Mouse (Mus musculus) heart, adult 18-20 months (tissue): ENCODE measurements around the gene Aup1. TPM values are rescaled to one million over a fixed set of nuclear protein-coding genes. Genes with fewer than 3 reads are reported as not detected.

ENCODE experiments used
- DNase-seq, 2 experiments: peaks; one replicate each; pipeline ENCODE4 v3.0.0; 2021 to 2022; ENCODE audit warnings: mixed read lengths in 1 of 2
- total RNA-seq, 2 experiments: library from RNA; stranded (reverse); gene quantifications; 2 replicates each; pipeline ENCODE4 v1.2.3; 2021

The Aup1 gene
- total RNA-seq, 2 experiments from 2014 or later, result 76.3 to 77.2 TPM

DNA sequence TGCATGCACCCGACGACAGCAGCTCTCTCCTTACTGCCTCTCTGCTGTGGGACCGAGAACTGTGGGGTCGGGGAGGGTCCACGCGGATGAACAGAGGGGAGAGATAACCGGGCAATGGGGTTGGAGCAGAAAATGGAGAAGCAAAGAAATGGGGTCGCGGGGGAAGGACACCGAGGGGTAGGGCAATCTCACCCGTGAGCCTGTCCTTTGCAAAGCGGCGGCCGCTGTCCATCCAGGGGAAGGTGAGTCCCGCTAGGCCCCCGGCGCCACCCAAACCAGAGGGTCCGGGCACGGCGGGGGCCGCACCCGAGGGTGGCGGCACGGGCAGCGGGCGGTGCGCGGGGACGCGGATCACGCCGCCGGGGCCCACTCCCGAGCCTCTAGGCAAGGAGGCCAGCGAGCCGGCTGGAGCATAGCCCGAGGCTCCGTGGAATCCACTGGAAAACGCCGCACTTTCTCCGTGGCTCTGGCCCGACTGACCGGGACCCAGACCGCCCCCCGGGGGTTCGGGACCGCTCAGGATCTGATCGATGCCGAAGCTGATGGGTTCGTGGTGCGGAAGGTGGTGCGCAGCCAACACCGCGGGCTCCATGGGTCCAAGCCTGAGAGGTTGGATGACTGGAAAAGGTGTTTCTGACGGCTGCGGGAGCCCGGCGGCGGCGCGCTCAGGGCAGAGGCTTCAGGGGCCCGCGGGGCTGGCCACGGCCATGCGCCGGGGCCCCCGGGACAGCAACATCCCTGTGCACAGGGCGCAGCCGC lies 15.3 kb downstream of the Aup1 start:
- DNase-seq, result no peak

DNA sequence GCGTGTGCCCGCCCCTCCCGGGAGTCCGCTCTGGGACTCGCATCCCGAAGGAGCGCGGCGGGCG lies 15.8 kb downstream of the Aup1 start, which contains the start of gene Tlx2:
Gene Tlx2, minus strand, starts transcription at position 47 of the 64 bp plus-strand sequence.
- DNase-seq, result no peak

DNA sequence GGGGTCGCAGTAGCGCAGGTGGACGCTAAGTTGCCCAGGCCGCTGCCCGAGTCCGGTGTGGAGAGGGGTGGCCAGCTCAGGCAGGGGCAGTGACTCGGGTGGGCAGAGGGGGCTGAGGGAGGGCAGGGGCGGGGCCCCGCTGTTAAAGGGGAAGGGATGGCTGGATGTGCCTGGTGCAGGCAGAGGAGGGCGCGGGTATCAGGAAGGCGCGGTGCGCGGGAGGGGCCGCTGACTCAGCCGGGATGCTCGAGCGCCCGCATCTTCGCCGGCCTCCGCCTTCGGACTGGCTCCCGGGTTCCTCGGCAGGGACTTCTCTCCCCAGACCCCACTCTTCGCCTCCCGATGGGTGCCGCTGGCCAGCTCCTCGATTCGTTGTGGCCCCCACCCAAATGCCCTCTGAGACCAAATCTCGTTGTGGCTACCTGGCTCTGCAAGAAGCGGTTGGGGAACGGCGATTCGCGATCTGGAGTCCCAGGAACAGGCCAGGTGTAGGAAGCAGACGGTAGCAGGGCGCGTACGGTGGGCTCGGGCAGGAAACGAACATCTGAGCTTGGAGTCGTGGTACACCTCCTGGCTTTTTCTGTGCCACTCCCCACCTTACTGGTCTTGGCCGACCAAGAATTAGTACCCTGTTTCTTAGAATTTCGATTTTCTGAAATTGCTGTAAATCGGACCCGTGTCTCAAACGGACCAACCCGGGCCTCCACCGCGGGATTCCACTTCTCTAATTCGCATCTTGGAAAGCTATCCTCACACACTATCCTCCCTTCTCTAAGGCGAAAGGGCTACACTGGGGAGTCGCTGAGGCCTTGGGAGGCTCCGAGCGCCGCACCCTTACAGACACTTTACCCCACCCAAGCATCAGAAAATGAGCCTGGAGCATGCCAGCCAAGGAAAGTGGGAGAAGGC lies 16.2 kb downstream of the Aup1 start:
- DNase-seq, result peak in 1 of 2 experiments; percentile 58

GRCm38 (mm10) chr6:83071220-83071619 lies 16.9 kb downstream of the Aup1 start:
- DNase-seq, result no peak

- no peak for DNase-seq
Observed at GRCm38 (mm10) chr6:83074979-83075378, 20.7 kb downstream of the Aup1 start.

DNA sequence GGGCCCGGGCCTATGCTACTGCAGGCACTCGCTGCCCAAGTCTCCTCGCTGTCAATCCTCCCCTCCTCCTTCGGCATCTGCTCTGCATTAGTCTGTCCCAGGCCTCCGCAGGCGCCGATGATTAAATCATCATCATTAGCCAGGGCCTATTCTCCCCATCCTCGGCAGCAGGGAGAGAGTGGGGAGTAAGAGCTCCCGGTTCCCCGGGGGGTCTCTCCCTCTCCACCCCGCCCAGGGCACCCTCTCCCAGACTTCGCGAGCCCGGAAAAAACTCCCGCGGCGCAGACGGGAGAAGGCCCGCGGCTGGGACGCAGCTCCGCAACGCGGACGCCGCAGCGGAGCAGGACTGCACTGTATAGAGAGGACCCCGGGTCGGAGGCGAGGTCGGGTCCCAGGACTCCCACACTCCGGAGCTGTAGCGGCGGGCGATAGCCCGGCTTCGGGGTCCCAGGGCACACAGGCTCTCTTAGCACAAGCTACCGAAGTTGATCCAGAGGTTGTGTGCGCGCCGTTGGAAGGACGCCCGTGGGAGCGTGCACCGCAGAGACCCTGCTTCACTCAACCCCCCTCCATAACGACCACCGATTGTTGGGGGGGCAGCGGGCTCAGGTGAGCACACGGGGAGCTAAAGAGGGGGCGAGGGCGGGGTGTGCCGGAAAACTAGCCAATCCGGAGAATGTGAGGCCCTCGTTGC lies 23.5 kb downstream of the Aup1 start, which contains the start of gene Pcgf1:
Gene Pcgf1, plus strand, starts transcription at position 240 of the 694 bp plus-strand sequence.
- DNase-seq, result peak; percentile 40 to 64

DNA sequence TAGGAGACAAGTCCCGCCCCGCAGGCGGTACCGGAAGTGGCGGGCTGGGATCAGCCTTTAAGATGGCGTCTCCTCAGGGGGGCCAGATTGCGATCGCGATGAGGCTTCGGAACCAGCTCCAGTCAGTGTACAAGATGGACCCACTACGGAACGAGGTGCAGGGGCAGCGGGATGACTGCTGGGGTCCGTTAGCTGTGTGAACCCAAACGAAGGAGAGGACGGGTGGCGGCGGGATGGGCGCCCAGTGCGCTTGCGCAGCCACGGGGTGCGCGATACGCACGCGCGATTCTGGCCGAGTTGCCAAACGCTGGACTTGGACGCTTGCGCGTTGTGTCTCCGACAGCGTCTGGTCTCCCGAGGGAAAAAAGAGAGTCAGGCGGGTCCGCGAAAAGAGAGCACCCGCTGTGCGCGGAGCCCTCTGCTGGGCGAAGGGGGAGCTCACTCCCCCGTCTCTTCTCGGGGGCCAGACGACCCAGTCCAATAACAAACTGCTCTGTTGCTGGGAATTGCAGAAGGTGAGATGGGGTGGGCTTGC lies 24.1 kb downstream of the Aup1 start:
- peak; percentile 99 to 100 for DNase-seq

DNA sequence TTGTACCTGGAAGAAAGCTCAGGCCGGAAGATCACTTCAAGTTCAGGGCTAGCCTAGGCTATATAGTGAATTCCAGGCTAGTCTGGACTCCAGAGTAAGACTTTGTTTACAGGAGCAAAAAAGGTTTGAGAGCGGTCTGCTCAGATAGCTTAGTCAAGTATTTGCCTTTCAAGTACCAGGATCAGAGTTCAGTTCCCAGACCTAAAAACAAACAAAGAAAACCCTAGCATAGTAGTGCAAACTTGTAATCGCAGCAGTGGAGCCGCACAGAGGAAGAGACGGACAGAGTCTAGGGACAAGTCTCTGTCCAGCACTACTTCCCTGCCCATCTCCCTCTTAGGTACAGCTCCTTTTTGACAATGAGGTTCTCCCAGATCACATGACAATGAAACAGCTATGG lies 25.9 kb downstream of the Aup1 start:
- DNase-seq, result no peak

GRCm38 (mm10) chr6:83083497-83083896 lies 29.2 kb downstream of the Aup1 start:
- no peak for DNase-seq

DNA sequence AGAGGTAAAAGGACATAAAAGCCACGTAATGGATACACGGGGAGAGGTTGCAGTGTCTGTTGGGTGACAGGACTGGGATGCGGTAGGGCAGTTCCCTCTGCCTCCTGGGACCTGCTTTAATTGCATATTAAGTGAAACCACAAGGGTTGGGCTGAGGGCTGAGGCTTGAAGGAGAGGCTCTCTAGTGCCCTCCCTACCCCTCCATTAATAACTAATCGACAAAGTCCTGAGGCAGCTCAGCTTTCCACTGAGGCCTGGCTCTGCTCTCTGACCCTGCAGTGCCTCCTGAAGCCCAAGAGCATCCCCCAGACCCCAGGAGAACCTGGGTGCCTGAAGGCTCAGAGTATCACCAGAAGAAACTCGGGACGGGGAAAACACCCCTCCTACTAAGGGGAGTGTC lies 30.2 kb downstream of the Aup1 start:
- no peak for DNase-seq

- peak in 1 of 2 experiments; percentile 31 for DNase-seq
Observed at GRCm38 (mm10) chr6:83086121-83087035, 32.1 kb downstream of the Aup1 start, which contains the start of gene Lbx2. Gene Lbx2, plus strand, starts transcription at chr6:83086367.

- DNase-seq, result peak; percentile 57 to 67
Observed at GRCm38 (mm10) chr6:83087205-83087925, 33.0 kb downstream of the Aup1 start.

- DNase-seq, result no peak
Observed at GRCm38 (mm10) chr6:83087926-83088260, 33.6 kb downstream of the Aup1 start.

- DNase-seq, result no peak
Observed at GRCm38 (mm10) chr6:83092416-83093127, 38.3 kb downstream of the Aup1 start.

DNA sequence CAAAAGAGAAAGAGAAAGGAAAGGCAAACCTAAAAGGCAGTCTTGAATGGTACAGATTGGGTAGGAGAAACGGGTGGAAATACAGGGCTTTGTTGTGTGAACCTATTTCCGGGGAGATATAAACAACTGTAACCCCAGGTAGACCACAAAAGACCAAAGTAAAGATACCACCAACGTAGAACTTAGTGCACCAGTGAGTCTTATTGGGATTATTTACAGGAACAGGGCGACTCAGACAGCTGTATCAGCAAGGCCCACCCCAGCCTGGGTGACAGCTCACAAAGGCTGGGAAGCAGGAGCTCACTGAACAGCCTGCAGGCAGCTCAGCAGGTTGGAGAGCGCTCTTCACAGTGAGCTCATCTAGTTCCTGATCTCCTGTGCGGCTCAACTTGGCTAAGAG lies 41.6 kb downstream of the Aup1 start:
- DNase-seq, result no peak

DNA sequence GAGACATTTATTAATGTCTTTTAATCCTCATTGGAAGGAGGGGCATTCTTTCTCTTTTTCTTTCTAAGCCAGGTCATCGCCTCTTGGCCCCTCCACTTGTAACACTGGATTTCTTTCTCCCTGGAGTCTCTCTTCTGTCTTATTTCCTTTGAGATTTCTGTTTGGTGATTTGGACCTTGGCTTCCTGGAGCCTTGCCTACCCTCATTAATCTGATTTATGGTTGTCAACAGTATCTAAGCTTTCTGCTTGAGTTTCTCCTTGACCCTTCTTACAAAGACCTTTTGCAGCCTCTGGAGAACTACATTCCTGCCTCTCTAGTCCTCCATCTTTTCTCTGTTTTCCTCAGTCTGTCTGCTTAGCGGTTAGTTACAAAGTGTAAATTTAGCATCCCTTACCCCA lies 44.1 kb downstream of the Aup1 start:
- no peak for DNase-seq

GRCm38 (mm10) chr6:83101316-83101687 lies 47.0 kb downstream of the Aup1 start, which contains the start of the genes Ccdc142 and Gm42688:
Gene Ccdc142, plus strand, starts transcription at chr6:83101601.
Gene Gm42688, plus strand, starts transcription at chr6:83101617.
- peak; percentile 94 for DNase-seq

DNA sequence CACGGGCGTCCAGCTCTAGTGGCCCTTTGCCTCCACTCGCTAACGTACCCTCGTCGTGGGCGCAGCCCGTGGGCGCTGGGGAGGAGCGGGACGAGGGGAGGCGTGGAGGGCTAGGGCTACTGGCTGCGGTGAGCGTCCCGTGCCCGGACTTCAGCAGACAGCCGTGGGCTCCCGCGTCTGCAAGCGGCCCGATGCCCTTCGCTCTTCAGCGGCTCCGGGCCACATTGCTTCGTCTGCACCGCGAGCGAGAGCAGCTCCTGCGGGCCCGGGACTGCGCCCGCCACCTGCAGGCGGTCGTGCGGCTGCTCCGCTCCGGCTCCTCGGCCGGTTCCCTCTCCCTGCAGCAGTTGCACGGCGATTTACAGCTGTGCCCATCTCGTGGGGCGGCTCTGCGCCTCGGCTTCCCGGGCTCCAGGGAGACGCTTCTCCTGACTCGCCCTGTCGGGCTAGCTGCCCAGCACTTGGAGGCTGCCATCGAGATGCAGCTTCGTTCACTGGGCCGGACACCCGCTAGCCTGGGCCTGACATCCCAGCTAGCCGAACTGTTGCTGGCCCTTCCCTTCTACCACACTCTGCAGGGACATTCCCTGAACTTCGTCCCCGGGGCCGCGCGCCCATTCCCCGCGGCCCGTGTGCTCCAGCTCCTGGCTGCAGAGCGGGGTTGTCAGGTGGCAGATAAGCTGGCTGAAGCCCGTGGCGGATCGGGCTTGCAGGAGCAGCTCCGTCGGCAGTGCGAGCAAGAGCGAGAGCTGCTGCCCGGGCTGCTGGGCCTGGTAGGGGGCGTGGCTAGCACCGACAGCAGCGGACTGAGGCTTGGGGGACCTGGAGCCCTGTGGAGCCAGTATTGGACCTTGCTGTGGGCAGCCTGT lies 47.6 kb downstream of the Aup1 start:
- DNase-seq, result peak; percentile 65 to 68

GRCm38 (mm10) chr6:83103130-83103650 lies 48.9 kb downstream of the Aup1 start:
- DNase-seq, result no peak
